Mouse (Mus musculus) midbrain, embryonic 10.5 days (tissue): ENCODE measurements around the gene Utp20. TPM values are rescaled to one million over a fixed set of nuclear protein-coding genes. Genes with fewer than 3 reads are reported as not detected.
"Not testable (repeated sequence)": the region's sequence is repeated elsewhere in the genome, so short reads cannot be mapped to it uniquely, and the experiment has no call there.

Experiments
- DNase-seq: peaks from one replicate; pipeline ENCODE4 v3.0.0-alpha.2; 2017; ENCODE audit warnings: low spot score
- H3K27ac ChIP-seq: fragments of 300-500 bp; sonication (generic); replicated peaks from 2 replicates; pipeline ENCODE4 v1.5.1; 2016; ENCODE audit warnings: mild to moderate bottlenecking
- H3K27me3 ChIP-seq: fragments of 300-500 bp; sonication (generic); 2 replicates; pipeline ENCODE4 v1.6.1; 2016; ENCODE audit warnings: low read depth, mild to moderate bottlenecking; ENCODE audit not compliant: poor library complexity, severe bottlenecking
- H3K36me3 ChIP-seq: fragments of 300-500 bp; sonication (generic); 2 replicates; pipeline ENCODE4 v1.6.1; 2016; ENCODE audit warnings: mild to moderate bottlenecking, moderate library complexity
- H3K4me1 ChIP-seq: fragments of 300-500 bp; sonication (generic); 2 replicates; pipeline ENCODE4 v1.6.1; 2016
- H3K4me3 ChIP-seq: fragments of 300-500 bp; sonication (generic); 2 replicates; pipeline ENCODE4 v1.5.1; 2016; ENCODE audit warnings: mild to moderate bottlenecking, moderate library complexity
- H3K9me3 ChIP-seq: fragments of 300-500 bp; sonication (generic); replicated peaks from 2 replicates; pipeline ENCODE4 v1.6.1; 2016; ENCODE audit warnings: mild to moderate bottlenecking
- WGBS: fragments of 180-500 bp; shearing (Covaris S2); methylation state at CpG from one replicate; pipeline ENCODE4 v1.1.7; 2016; 5-methylcytosine and 5-hydroxymethylcytosine counted together
- polyA plus RNA-seq: library from polyadenylated mRNA; unstranded; fragments of >200 nt; fragmentation: Nextera tagmentation; extraction: Ambion mirVana; gene quantifications from 2 replicates; pipeline ENCODE4 v1.2.1, GENCODE M21; 2016

The Utp20 gene
- polyA plus RNA-seq: 19.4 and 20.9 TPM in 2 replicates

DNA sequence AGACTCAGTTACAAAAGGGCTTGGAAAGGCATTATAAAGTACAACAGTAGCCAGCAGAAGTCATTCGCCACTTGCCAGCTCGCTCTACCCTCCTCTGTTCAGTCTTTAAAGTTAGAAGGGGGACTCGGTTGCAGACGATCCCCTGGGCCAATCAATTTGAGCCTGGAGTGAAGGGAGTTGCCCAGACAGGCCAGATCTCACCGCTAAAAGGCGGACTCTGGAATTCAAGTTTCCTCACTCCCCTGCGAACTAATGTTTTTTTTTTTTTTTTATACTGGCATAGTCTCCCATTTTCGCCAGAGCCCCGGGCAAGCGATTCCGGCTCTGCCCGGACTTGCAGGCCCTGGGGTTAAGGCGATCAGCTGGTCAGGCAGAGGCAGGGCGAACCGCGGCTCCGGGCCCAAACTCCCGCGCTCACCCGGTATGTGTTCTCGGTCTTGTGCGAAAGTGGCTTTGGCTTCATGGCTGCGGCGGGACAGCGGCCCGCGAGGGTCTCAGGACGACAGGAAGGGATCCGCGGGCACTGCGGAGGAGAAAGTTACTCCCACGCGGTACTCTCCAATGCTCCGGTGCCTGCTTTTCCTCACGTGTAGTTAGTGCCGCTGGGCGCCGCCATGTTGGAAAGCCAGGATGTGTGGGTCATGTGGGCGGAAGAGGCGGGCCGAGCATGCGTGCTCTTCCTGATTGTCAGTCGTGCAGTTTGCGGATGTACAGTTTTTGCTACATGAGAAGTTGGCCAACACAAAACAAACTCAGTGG lies at the start of gene Utp20:
Gene Utp20, minus strand, starts transcription at position 617 of the 759 bp plus-strand sequence.
- WGBS: 0% methylated on average over 44 of the region's 44 CpGs
- Histone ChIP-seq H3K36me3 (peaks cover 35% of the 10 kb centered on the region), H3K27ac (peak within 1 kb of the TSS; percentile 82), H3K4me1 (peaks cover 13% of the 10 kb centered on the region), H3K9me3 (no peaks in the 10 kb centered on the region), H3K4me3 (peak within 1 kb of the TSS; percentile 92), H3K27me3 (no peaks in the 10 kb centered on the region)
- peak; percentile 85 for DNase-seq

DNA sequence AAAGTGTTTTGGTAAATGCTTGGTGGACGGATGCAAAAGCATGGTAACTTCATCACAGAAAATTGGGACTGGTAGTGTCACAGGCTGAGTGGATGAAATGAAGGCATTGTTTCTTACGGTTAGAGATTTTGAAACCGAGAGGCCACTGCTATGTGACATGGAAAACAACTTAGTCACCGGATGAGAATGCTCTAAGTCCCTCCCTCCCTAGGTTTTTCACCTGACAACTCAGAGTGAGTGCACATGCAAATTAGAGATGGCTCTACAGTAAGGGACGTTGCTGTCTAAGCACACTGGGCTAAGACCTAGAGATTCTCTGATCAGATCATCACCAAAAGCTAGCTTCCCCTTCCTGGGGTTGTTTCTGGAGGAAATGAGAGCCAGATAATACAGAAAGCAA lies 48.3 kb upstream of the Utp20 start:
- H3K4me3 ChIP-seq: no peak overlapping the region
- H3K9me3 ChIP-seq: no peaks in the 10 kb centered on the region
- no peaks in the 10 kb centered on the region for H3K36me3 ChIP-seq
- H3K27ac ChIP-seq: no peak overlapping the region
- no peaks in the 10 kb centered on the region for H3K27me3 ChIP-seq
- WGBS: 73% methylated on average over 5 of the region's 5 CpGs
- no peak for DNase-seq
- no peaks in the 10 kb centered on the region for H3K4me1 ChIP-seq

DNA sequence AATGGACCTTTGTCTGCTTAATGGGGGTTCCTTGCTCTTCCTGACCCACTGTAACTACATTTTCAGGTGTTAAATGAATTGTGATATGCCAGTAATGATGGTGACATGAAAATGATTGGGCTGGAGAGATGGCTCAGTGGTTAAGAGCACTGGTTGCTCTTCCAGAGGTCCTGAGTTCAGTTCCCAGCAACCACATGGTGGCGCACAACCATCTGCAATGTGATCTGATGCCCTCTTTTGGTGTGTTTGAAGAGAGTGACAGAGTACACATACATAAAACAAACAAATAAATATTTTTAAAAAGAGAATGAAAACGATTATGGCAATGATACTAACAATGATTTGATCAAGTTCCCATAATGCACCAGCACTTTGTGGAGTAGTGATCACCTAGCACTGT lies 39.4 kb upstream of the Utp20 start:
- WGBS: 67% methylated on average over 2 of the region's 2 CpGs
- no peak for DNase-seq
- no peaks in the 10 kb centered on the region for H3K4me1 ChIP-seq
- no peak overlapping the region for H3K27ac ChIP-seq
- H3K36me3 ChIP-seq: no peaks in the 10 kb centered on the region
- no peak overlapping the region for H3K4me3 ChIP-seq
- no peaks in the 10 kb centered on the region for H3K27me3 ChIP-seq
- no peaks in the 10 kb centered on the region for H3K9me3 ChIP-seq

DNA sequence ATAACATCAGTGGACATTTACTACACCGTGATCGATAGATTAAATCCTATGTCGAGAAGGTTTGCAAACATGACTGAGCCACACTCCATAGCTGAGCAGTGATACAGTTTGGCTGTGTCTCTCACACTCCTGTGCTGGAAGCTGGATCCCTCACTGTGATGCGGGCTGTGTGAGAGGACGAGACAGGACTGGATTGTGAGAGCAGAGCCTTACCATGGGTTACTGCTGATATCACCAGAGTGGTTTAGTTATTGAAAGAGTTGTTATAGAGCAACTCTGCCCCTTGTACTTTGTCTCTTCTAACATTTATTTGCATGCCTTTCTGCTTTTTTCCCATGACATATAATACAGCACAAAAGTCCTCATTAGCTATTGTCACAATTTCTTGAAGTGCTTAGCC lies 35.7 kb upstream of the Utp20 start:
- Histone ChIP-seq H3K27me3 (no peaks in the 10 kb centered on the region), H3K9me3 (no peaks in the 10 kb centered on the region), H3K36me3 (no peaks in the 10 kb centered on the region), H3K27ac (no peak overlapping the region), H3K4me1 (no peaks in the 10 kb centered on the region), H3K4me3 (no peak overlapping the region)
- 90% methylated on average over 5 of the region's 5 CpGs for WGBS
- DNase-seq: no peak

DNA sequence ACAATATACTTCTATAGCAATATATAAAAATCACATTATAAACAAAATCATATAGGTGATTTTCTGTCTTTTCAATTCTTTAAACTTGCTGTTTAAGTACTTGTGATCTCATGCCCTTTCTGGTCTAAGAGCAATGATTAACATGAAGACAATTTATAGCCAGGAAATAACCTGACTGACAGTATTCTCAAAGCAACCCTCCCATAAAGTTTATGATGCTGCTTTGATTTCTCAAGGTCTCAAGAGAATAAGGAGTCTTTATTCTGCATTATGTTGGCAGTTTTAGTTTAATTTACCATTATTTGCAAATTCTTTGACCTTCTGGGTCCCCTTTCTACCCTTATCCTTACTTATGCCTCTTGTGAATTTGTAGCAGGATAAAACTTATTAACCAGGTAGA lies 34.8 kb upstream of the Utp20 start:
- no peak for DNase-seq
- Histone ChIP-seq H3K27me3 (no peaks in the 10 kb centered on the region), H3K4me1 (no peaks in the 10 kb centered on the region), H3K27ac (no peak overlapping the region), H3K4me3 (no peak overlapping the region), H3K36me3 (no peaks in the 10 kb centered on the region), H3K9me3 (no peaks in the 10 kb centered on the region)

DNA sequence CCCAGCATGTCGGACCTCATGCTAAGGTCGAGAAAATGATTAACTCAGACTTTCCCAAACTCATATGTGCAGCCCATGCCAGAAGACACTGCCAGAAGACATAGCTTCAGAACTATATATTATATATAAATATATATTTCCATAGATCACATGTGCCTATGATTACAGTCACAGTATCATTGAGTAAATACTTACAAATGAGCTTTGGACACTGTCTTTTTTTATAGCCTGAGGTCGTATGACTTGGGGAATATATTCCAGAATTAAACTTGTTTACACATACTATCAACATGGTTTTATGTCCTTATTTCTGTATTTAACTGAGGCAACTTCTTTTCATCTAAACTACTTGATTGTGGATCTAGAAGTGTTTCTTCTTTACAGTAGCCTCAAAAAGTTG lies 34.3 kb upstream of the Utp20 start:
- H3K4me3 ChIP-seq: no peak overlapping the region
- no peak overlapping the region for H3K27ac ChIP-seq
- no peaks in the 10 kb centered on the region for H3K9me3 ChIP-seq
- no peaks in the 10 kb centered on the region for H3K4me1 ChIP-seq
- no peaks in the 10 kb centered on the region for H3K36me3 ChIP-seq
- 77% methylated on average over 3 of the region's 3 CpGs for WGBS
- no peaks in the 10 kb centered on the region for H3K27me3 ChIP-seq
- no peak for DNase-seq

DNA sequence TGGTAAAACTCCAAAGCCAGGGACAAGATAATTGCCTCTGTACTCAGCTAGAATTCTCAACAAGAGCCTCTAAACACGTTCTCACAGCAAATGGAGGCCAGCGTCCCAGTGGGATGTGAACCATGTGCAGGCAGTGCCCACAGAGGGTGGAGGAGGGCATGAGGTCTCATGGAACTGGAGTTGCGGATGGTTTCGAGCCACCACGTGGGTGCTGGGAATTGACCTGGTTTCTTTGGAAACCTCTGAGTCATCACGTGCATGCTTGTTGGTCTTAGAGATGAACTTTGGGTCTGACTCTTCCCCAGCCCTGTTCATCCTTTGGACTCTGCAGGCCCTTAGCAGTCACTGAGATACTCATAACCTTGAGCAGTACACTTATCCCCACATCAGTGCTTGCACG lies 26.7 kb upstream of the Utp20 start:
- no peaks in the 10 kb centered on the region for H3K27me3 ChIP-seq
- 83% methylated on average over 7 of the region's 7 CpGs for WGBS
- no peak overlapping the region for H3K4me3 ChIP-seq
- H3K27ac ChIP-seq: no peak overlapping the region
- no peaks in the 10 kb centered on the region for H3K4me1 ChIP-seq
- H3K9me3 ChIP-seq: no peaks in the 10 kb centered on the region; the same call in 1 of the 2 replicates
- no peaks in the 10 kb centered on the region for H3K36me3 ChIP-seq
- DNase-seq: no peak

DNA sequence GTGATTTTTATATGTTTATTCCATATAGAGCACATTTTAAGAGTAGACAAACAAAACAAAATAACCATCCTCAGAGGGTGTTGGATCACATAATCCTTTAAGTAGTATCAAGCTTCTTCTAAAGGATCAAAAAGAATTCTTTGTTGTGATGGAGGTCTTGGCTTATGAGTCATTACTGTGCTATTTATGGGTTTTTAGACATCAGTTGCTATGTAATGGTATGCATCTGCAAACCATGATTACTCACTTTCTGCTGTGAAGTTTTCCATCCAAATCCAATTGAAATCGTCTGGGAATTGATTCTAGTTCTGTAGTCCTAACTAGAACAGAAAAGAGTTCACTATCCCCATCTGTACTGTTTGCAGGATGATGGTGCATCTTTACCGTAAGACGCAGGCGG lies 23.4 kb upstream of the Utp20 start:
- no peaks in the 10 kb centered on the region for H3K36me3 ChIP-seq
- WGBS: 90% methylated on average over 4 of the region's 4 CpGs

DNA sequence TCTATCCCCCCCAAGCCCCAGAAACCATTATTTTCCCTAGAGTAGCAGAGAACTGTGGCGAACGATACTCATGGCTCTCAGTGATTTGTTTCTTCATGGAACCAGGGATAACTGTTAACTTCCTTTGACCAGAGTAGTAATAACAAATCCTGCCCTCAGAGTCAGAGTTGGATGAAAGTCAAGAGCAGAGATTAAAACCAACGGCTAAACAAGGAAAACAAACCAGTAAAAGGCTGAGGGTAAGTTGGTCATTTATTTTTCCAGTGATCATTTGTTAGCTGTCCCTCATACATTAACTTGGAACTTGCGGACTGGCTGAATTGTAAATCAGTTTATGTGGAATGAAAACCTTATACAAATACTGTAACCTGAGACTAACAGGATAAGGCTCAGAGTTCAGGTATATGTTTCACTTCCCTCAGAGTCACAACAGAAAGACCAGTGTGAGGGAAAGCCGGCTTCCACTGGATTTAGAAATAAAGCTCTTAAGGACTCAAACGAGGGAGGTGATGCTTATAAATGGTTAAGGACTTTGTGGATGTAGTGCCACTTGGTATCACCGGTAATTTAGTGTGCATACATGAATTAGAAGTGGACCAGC lies 22.4 kb upstream of the Utp20 start:
- no peak for DNase-seq
- Histone ChIP-seq H3K4me3 (no peak overlapping the region), H3K27ac (no peak overlapping the region), H3K9me3 (no peaks in the 10 kb centered on the region; the same call in 1 of the 2 replicates), H3K36me3 (no peaks in the 10 kb centered on the region), H3K27me3 (no peaks in the 10 kb centered on the region), H3K4me1 (no peaks in the 10 kb centered on the region)
- 86% methylated on average over 7 of the region's 7 CpGs for WGBS

More for the DNA sequence above, 23.4 kb upstream of the Utp20 start:
- no peak for DNase-seq
- Histone ChIP-seq H3K9me3 (no peaks in the 10 kb centered on the region; the same call in 1 of the 2 replicates), H3K27me3 (no peaks in the 10 kb centered on the region), H3K4me1 (no peaks in the 10 kb centered on the region), H3K27ac (no peak overlapping the region), H3K4me3 (no peak overlapping the region)

DNA sequence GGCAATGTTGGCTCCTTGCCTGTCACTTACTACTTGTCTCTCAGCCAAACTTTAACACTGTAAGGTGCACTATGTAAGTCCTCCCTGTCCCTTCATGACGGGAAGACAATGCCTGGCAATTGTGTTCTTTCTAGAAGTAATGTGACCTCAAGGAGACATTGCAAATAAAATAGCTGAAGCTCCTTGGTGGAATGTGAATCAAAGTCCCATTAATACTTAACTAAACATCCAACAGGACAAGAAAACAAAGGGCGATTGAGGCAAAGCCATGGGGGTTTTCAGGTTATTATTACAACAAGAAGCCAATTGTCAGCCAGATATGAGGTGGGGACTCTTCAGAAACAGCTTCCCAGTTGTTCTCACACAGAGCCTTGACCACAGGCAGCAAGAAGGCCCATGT lies 7.6 kb upstream of the Utp20 start:
- H3K4me3 ChIP-seq: no peak overlapping the region
- 89% methylated on average over 2 of the region's 2 CpGs for WGBS
- DNase-seq: no peak
- no peaks in the 10 kb centered on the region for H3K4me1 ChIP-seq
- H3K9me3 ChIP-seq: no peaks in the 10 kb centered on the region; the same call in 1 of the 2 replicates
- no peaks in the 10 kb centered on the region for H3K36me3 ChIP-seq
- H3K27me3 ChIP-seq: no peaks in the 10 kb centered on the region
- H3K27ac ChIP-seq: no peak overlapping the region

DNA sequence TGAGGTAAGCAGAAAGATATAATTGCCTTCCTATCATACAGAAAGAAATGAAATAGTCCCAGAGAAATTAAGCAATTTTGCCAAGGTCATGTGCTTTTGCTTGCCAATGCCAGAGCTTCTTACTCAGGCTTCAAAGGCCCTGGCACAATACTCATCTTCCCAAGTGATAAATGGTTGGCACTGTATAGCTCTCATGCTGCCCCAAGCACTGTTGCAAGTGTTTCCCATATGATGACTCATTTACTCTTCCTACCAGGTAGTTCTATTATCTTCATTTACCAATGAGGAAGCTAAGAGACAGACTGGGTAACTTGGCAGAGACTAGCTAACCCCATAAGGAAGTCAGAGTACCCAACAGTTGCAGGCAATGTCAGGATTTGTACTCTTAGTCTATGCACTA lies 1.8 kb upstream of the Utp20 start:
- H3K4me3 ChIP-seq: no peak overlapping the region
- peaks cover 16% of the 10 kb centered on the region for H3K36me3 ChIP-seq
- H3K27me3 ChIP-seq: no peaks in the 10 kb centered on the region
- no peak overlapping the region for H3K27ac ChIP-seq
- DNase-seq: no peak
- H3K4me1 ChIP-seq: peaks cover 13% of the 10 kb centered on the region
- no peaks in the 10 kb centered on the region for H3K9me3 ChIP-seq

DNA sequence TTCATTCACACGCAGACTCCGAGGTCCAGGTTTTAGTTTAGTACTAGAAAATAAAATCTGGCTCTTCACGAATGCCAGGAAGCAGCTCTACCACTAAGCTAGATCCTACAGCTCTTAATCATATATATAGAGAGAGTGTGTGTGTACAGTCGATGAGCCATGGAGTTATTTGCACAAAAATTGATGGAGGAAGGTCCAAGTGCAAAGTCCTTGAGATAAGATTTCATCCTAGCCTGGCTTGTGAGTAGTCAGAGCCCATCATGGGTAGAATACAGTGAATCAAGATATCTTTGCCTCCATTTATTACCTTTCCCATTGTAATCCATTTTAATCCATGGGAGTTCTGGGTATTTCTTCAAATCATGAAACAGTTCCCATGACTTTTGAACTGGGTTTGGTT lies 992 bp upstream of the Utp20 start:
- no peaks in the 10 kb centered on the region for H3K9me3 ChIP-seq
- H3K4me1 ChIP-seq: peaks cover 13% of the 10 kb centered on the region
- no peaks in the 10 kb centered on the region for H3K27me3 ChIP-seq
- DNase-seq: no peak
- WGBS: 92% methylated on average over 4 of the region's 4 CpGs
- peaks cover 23% of the 10 kb centered on the region for H3K36me3 ChIP-seq
- H3K27ac ChIP-seq: no peak overlapping the region
- peak overlapping the region; percentile 92 for H3K4me3 ChIP-seq

DNA sequence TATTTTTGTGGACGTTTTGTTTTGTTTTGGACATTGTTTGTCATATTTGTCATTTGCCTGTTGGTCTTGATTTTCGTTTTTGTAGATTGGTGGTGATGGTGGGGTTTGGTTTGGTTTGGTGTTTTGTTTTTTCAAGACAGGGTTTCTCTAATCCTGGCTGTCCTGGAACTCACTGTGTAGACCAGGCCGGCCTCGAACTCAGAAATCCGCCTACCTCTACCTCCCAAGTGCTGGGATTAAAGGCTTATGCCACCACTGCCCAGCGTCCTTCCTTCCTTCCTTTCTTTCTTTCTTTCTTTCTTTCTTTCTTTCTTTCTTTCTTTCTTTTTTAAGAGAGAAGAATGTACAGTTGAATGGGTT lies 323 bp upstream of the Utp20 start:
- Histone ChIP-seq H3K4me3 (peak overlapping the region; percentile 92), H3K4me1 (peaks cover 13% of the 10 kb centered on the region), H3K27ac (peak overlapping the region; percentile 82), H3K36me3 (peaks cover 29% of the 10 kb centered on the region)
- DNase-seq, H3K27me3 ChIP-seq, H3K9me3 ChIP-seq: not testable (repeated sequence)
- 3% methylated on average over 6 of the region's 6 CpGs for WGBS
